Mouse (Mus musculus) ES-Bruce4 (cell line): Measurements from ENCODE around the gene Fam19a2. TPM values are rescaled to one million over a fixed set of nuclear protein-coding genes. Genes with fewer than 3 reads are reported as not detected.

Experiments used
- H3K27ac ChIP-seq: 2 replicates; pipeline ENCODE4 v1.5.1; 2012; ENCODE audit warnings: low read length, inconsistent platforms; ENCODE audit not compliant: insufficient read depth
- H3K27me3 ChIP-seq: 2 replicates; pipeline ENCODE4 v1.6.1; 2012; ENCODE audit warnings: mild to moderate bottlenecking, low read length, inconsistent platforms; ENCODE audit not compliant: control insufficient read depth, poor library complexity, insufficient read depth, severe bottlenecking
- H3K36me3 ChIP-seq: 2 replicates; pipeline ENCODE4 v1.6.1; 2012; ENCODE audit warnings: inconsistent platforms, mild to moderate bottlenecking, low read length, moderate library complexity; ENCODE audit not compliant: control insufficient read depth, poor library complexity, insufficient read depth, severe bottlenecking
- H3K4me1 ChIP-seq: one replicate; pipeline ENCODE4 v1.8.1; 2011; ENCODE audit warnings: low read length; ENCODE audit not compliant: control insufficient read depth, insufficient read depth
- H3K4me3 ChIP-seq: 2 replicates; pipeline ENCODE4 v1.5.1; 2011; ENCODE audit warnings: low read depth, mild to moderate bottlenecking, low read length
- H3K9ac ChIP-seq: 2 replicates; pipeline ENCODE4 v1.6.1; 2012; ENCODE audit warnings: low read depth, mild to moderate bottlenecking, inconsistent platforms; ENCODE audit not compliant: poor library complexity, severe bottlenecking
- H3K9me3 ChIP-seq: replicated peaks from 2 replicates; pipeline ENCODE4 v1.6.1; 2012; ENCODE audit warnings: mild to moderate bottlenecking, low read length, inconsistent platforms; ENCODE audit not compliant: control insufficient read depth, poor library complexity, insufficient read depth, severe bottlenecking
- CTCF ChIP-seq: IDR thresholded peaks from one replicate; pipeline ENCODE4 v1.8.1; 2011; ENCODE audit warnings: low read depth, low read length
- EP300 ChIP-seq: IDR thresholded peaks from 2 replicates; pipeline ENCODE4 v1.6.1; 2011; ENCODE audit warnings: low read depth, low read length; ENCODE audit not compliant: insufficient read depth
- POLR2A ChIP-seq: IDR thresholded peaks from one replicate; pipeline ENCODE4 v1.8.1; 2011; ENCODE audit warnings: low read length; ENCODE audit not compliant: insufficient read depth
- polyA plus RNA-seq: library from polyadenylated mRNA; stranded (reverse); fragments of >200 nt; gene quantifications from 2 replicates; pipeline ENCODE4 v1.2.4, GENCODE M21; 2011; ENCODE audit warnings: low read depth; ENCODE audit not compliant: missing spikeins, insufficient read depth, insufficient read length

The Fam19a2 gene
- polyA plus RNA-seq, 1 experiment, result not detected

DNA sequence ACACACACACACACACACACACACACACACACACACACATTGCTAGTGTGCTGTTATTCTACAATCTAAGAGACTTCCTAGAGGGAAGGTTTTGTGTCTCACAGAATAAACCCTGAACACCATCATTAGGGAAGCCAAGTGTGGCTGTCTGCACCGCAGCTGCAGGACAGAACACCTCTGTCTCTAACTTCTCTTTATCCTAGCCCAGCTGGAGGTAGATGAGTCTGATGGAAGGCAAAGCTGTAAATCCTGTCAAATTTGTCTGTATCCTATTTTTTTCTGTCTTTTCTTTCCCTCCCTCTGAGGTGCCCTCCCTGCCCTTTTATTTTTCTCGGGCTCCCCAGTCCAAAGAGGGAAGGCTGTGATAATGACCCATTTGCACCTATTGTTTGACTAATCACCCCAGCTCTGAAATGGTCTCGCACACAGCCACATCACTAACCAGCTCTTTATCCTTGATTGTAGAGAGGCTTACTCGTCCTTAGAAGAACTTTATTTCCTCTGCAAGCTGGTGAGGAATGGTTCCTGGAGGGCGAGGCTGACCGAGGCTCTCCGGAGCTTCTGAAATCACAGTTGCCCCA lies 414.6 kb downstream of the Fam19a2 start:
- TF ChIP-seq EP300, result no peak
- no peak for TF ChIP-seq POLR2A
- no peak for TF ChIP-seq CTCF
- H3K4me3 ChIP-seq, result no peak overlapping the region

DNA sequence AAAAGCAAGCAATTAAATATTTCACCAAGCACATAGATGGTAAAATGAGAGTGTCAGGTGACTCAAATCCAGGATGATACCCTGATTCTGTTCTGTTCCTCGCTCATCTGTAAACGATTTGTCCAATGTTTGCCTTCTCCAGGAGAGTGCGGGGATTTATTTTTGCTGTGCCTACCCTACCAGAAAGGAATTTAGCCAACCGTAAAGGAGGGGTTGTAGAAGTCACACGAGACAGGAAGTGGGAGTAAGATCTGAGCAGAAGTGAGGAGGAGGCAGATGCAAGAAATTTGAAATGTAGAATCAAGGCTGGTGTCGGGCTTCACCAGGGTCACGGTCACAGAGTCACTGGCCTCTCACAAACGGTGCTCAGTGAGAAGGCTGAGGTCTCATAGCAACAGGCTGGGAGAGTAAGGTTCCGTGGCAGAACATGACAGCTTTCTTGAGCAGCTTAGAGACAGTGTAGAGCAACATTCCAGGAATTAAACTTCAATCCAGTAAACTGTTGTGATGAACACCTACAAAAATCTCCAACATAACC lies 419.0 kb downstream of the Fam19a2 start:
- Histone ChIP-seq H3K9ac (no peak overlapping the region), H3K36me3 (no peaks in the 10 kb centered on the region), H3K9me3 (no peaks in the 10 kb centered on the region), H3K27me3 (no peaks in the 10 kb centered on the region), H3K27ac (no peak overlapping the region), H3K4me3 (no peak overlapping the region), H3K4me1 (no peaks in the 10 kb centered on the region)
- no peak for TF ChIP-seq CTCF
- TF ChIP-seq EP300, result no peak
- no peak for TF ChIP-seq POLR2A

More for the DNA sequence above, 414.6 kb downstream of the Fam19a2 start:
- H3K27ac ChIP-seq, result no peak overlapping the region
- no peak overlapping the region for H3K9ac ChIP-seq
- H3K27me3 ChIP-seq, result no peaks in the 10 kb centered on the region
- H3K9me3 ChIP-seq, result no peaks in the 10 kb centered on the region
- no peaks in the 10 kb centered on the region for H3K4me1 ChIP-seq
- H3K36me3 ChIP-seq, result no peaks in the 10 kb centered on the region

- H3K9ac ChIP-seq, result no peak overlapping the region
- H3K27me3 ChIP-seq, result no peaks in the 10 kb centered on the region
- 0 out of 2 replicates have a peak, but pooled peaks cover 3% of the 10 kb centered on the region for H3K9me3 ChIP-seq
- H3K4me3 ChIP-seq, result no peak overlapping the region
- no peak overlapping the region for H3K27ac ChIP-seq
- H3K4me1 ChIP-seq, result no peaks in the 10 kb centered on the region
- TF ChIP-seq POLR2A (no peak), CTCF (no peak), EP300 (no peak)
- no peaks in the 10 kb centered on the region for H3K36me3 ChIP-seq
Measured at GRCm38 (mm10) chr10:123692186-123692925, 428.6 kb downstream of the Fam19a2 start.

- Histone ChIP-seq H3K36me3 (no peaks in the 10 kb centered on the region), H3K27ac (no peak overlapping the region), H3K27me3 (no peaks in the 10 kb centered on the region), H3K4me1 (no peaks in the 10 kb centered on the region), H3K9ac (no peak overlapping the region), H3K4me3 (no peak overlapping the region), H3K9me3 (0 out of 2 replicates have a peak, but pooled peaks cover 3% of the 10 kb centered on the region)
- TF ChIP-seq EP300 (no peak), POLR2A (no peak), CTCF (no peak)
Measured at GRCm38 (mm10) chr10:123692926-123693224, 429.1 kb downstream of the Fam19a2 start.

- no peak for TF ChIP-seq CTCF
- TF ChIP-seq EP300, result no peak
- Histone ChIP-seq H3K4me3 (no peak overlapping the region), H3K9me3 (no peaks in the 10 kb centered on the region), H3K36me3 (no peaks in the 10 kb centered on the region), H3K4me1 (no peaks in the 10 kb centered on the region), H3K9ac (no peak overlapping the region), H3K27ac (no peak overlapping the region), H3K27me3 (no peaks in the 10 kb centered on the region)
Measured at GRCm38 (mm10) chr10:123702595-123702994, 438.8 kb downstream of the Fam19a2 start.

DNA sequence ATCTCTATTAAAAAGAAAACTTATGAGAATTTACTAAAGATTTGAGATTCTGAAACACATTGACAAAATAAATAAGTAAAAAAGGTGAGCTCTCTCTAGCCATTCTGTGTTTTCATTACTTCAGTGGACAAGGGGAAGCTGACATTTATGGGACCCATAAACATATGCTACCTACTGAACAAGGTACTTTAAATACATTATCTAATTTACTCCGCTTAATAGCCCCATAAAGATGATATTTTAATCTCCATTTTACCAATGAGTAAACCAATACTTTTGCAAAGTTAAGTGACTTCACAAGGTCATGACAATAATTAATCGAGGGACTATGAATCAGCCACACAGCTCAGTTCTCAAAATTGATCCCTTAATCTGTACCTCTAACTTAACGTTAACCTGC lies 443.2 kb downstream of the Fam19a2 start:
- H3K9ac ChIP-seq, result no peak overlapping the region
- TF ChIP-seq CTCF, result no peak
- TF ChIP-seq POLR2A, result no peak
- TF ChIP-seq EP300, result no peak
- no peaks in the 10 kb centered on the region for H3K4me1 ChIP-seq
- no peaks in the 10 kb centered on the region for H3K27me3 ChIP-seq
- no peaks in the 10 kb centered on the region for H3K36me3 ChIP-seq
- no peak overlapping the region for H3K4me3 ChIP-seq
- no peak overlapping the region for H3K27ac ChIP-seq
- no peaks in the 10 kb centered on the region for H3K9me3 ChIP-seq
